Mouse (Mus musculus) megakaryocyte progenitor cell, adult 5-6 weeks (primary cell): ENCODE measurements around the gene Trpv1. TPM values are rescaled to one million over a fixed set of nuclear protein-coding genes. Genes with fewer than 3 reads are reported as not detected.

Experiments
- ATAC-seq: replicated peaks from 2 replicates; pipeline ENCODE4 v1.8.0; 2016; ENCODE audit warnings: mild to moderate bottlenecking, moderate TSS enrichment, inconsistent platforms; ENCODE audit not compliant: poor library complexity
- total RNA-seq, 2 experiments: library from RNA; stranded (forward) in 1 of 2; stranded (reverse) in 1 of 2; fragments of 157-497, 149-512 nt in 1 of 2; fragments of 200-1000 nt in 1 of 2; gene quantifications; 2 replicates each; pipeline versions ENCODE4 v1.2.3 to v1.2.4; 2015 to 2017

Trpv1 gene
- total RNA-seq (2015) (not detected in 2 replicates), total RNA-seq (2017) (not detected in 2 replicates)

GRCm38 (mm10) chr11:73233992-73234391 is at the start of gene Trpv1:
Gene Trpv1, plus strand, starts transcription at chr11:73234292.
- no peak for ATAC-seq

GRCm38 (mm10) chr11:73185872-73186615 is 48.0 kb upstream of the Trpv1 start:
- peak; percentile 64 for ATAC-seq

GRCm38 (mm10) chr11:73187231-73187630 is 46.9 kb upstream of the Trpv1 start:
- ATAC-seq: no peak

GRCm38 (mm10) chr11:73193047-73193446 is 41.0 kb upstream of the Trpv1 start:
- peak; percentile 86 for ATAC-seq

- no peak for ATAC-seq
Observed at GRCm38 (mm10) chr11:73194444-73194843, 39.6 kb upstream of the Trpv1 start.

- no peak for ATAC-seq
Observed at GRCm38 (mm10) chr11:73198190-73198589, 35.9 kb upstream of the Trpv1 start.

GRCm38 (mm10) chr11:73198603-73199229 is 35.4 kb upstream of the Trpv1 start, which contains the start of gene Ctns:
Gene Ctns, minus strand, starts transcription at chr11:73199042.
- ATAC-seq: peak; percentile 81

GRCm38 (mm10) chr11:73199230-73199712 is 34.8 kb upstream of the Trpv1 start, which contains the start of gene Shpk:
Gene Shpk, plus strand, starts transcription at chr11:73199460.
- peak; percentile 94 for ATAC-seq

- peak; percentile 26 for ATAC-seq
Observed at GRCm38 (mm10) chr11:73199879-73200278, 34.2 kb upstream of the Trpv1 start.

- ATAC-seq: no peak
Observed at GRCm38 (mm10) chr11:73201021-73201420, 33.1 kb upstream of the Trpv1 start.

- no peak for ATAC-seq
Observed at GRCm38 (mm10) chr11:73201597-73201996, 32.5 kb upstream of the Trpv1 start.

GRCm38 (mm10) chr11:73203895-73204294 is 30.2 kb upstream of the Trpv1 start:
- no peak for ATAC-seq

- ATAC-seq: no peak
Observed at GRCm38 (mm10) chr11:73205194-73205593, 28.9 kb upstream of the Trpv1 start.

- ATAC-seq: peak; percentile 66; the same call in 1 of the 2 replicates
Observed at GRCm38 (mm10) chr11:73207621-73208020, 26.5 kb upstream of the Trpv1 start.

- no peak for ATAC-seq
Observed at GRCm38 (mm10) chr11:73213956-73214355, 20.1 kb upstream of the Trpv1 start.

- ATAC-seq: no peak
Observed at GRCm38 (mm10) chr11:73219671-73220070, 14.4 kb upstream of the Trpv1 start.

GRCm38 (mm10) chr11:73220651-73221050 is 13.4 kb upstream of the Trpv1 start:
- no peak for ATAC-seq

- no peak for ATAC-seq
Observed at GRCm38 (mm10) chr11:73222846-73223245, 11.2 kb upstream of the Trpv1 start.

- ATAC-seq: peak; percentile 95
Observed at GRCm38 (mm10) chr11:73223966-73224365, 10.1 kb upstream of the Trpv1 start.

GRCm38 (mm10) chr11:73225856-73226255 is 8.2 kb upstream of the Trpv1 start:
- ATAC-seq: no peak

GRCm38 (mm10) chr11:73228881-73229280 is 5.2 kb upstream of the Trpv1 start:
- ATAC-seq: no peak

- no peak for ATAC-seq
Observed at GRCm38 (mm10) chr11:73230081-73230480, 4.0 kb upstream of the Trpv1 start.
